Mouse (Mus musculus) lung, adult 2 months (tissue): ENCODE measurements around the gene Ankrd44. TPM values are rescaled to one million over a fixed set of nuclear protein-coding genes. Genes with fewer than 3 reads are reported as not detected.

Experiments used
- DNase-seq: peaks from one replicate; pipeline ENCODE4 v3.0.0; 2022
- H3K4me1 ChIP-seq: fragments of 200-500 bp; 2 replicates; pipeline ENCODE4 v1.6.1; 2011; ENCODE audit warnings: low read length; ENCODE audit not compliant: control insufficient read depth, insufficient read depth
- H3K4me3 ChIP-seq: fragments of 200-500 bp; replicated peaks from 2 replicates; pipeline ENCODE3; 2011; ENCODE audit warnings: low read depth, mild to moderate bottlenecking, control low read depth, low read length; ENCODE audit errors: extremely low read depth
- CTCF ChIP-seq: fragments of 200-500 bp; IDR thresholded peaks from 2 replicates; pipeline ENCODE4 v1.5.1; 2011; ENCODE audit warnings: mild to moderate bottlenecking, low read length, control low read depth; ENCODE audit not compliant: insufficient read depth
- POLR2A ChIP-seq: fragments of 200-500 bp; IDR thresholded peaks from 2 replicates; pipeline ENCODE4 v1.6.1; 2011; ENCODE audit warnings: low read depth, mild to moderate bottlenecking, control low read depth, low read length, borderline replicate concordance; ENCODE audit errors: extremely low read depth
- WGBS: fragments of 180-500 bp; shearing (Covaris S2); methylation state at CpG from one replicate; pipeline ENCODE4 v1.1.7; 2018; 5-methylcytosine and 5-hydroxymethylcytosine counted together
- polyA plus RNA-seq: library from polyadenylated mRNA; depleted of rRNA; stranded (reverse); fragments of >200 nt; gene quantifications from 2 replicates; pipeline ENCODE4 v1.2.3, GENCODE M21; 2012

The Ankrd44 gene
- polyA plus RNA-seq, 1 experiment: 67.3 TPM

GRCm38 (mm10) chr1:54640184-54640795 is 285.9 kb downstream of the Ankrd44 start:
- TF ChIP-seq POLR2A: no peak
- Histone ChIP-seq H3K4me3 (no peak overlapping the region), H3K4me1 (no peaks in the 10 kb centered on the region)
- DNase-seq: no peak
- 41% methylated on average over 5 of the region's 5 CpGs for WGBS

GRCm38 (mm10) chr1:54639506-54640078 is 286.6 kb downstream of the Ankrd44 start:
- no peaks in the 10 kb centered on the region for H3K4me1 ChIP-seq
- 77% methylated on average over 6 of the region's 6 CpGs for WGBS
- TF ChIP-seq POLR2A (no peak), CTCF (no peak)
- H3K4me3 ChIP-seq: no peak overlapping the region
- no peak for DNase-seq

GRCm38 (mm10) chr1:54639076-54639475 is 287.1 kb downstream of the Ankrd44 start:
- WGBS: 96% methylated on average over 2 of the region's 2 CpGs
- H3K4me3 ChIP-seq: no peak overlapping the region
- no peaks in the 10 kb centered on the region for H3K4me1 ChIP-seq
- TF ChIP-seq POLR2A (no peak), CTCF (no peak)
- no peak for DNase-seq

- TF ChIP-seq CTCF (no peak), POLR2A (no peak)
- WGBS: 90% methylated on average over 2 of the region's 2 CpGs
- H3K4me3 ChIP-seq: no peak overlapping the region
- H3K4me1 ChIP-seq: no peaks in the 10 kb centered on the region
- no peak for DNase-seq
Measured at GRCm38 (mm10) chr1:54637340-54637739, 288.8 kb downstream of the Ankrd44 start.

- 74% methylated on average over 1 of the region's 1 CpGs for WGBS
- DNase-seq: no peak
- Histone ChIP-seq H3K4me3 (no peak overlapping the region), H3K4me1 (no peaks in the 10 kb centered on the region)
- TF ChIP-seq POLR2A: no peak
- TF ChIP-seq CTCF: no peak
Measured at GRCm38 (mm10) chr1:54629106-54629505, 297.1 kb downstream of the Ankrd44 start.

- H3K4me3 ChIP-seq: no peak overlapping the region
- DNase-seq: no peak
- 62% methylated on average over 6 of the region's 6 CpGs for WGBS
- H3K4me1 ChIP-seq: no peaks in the 10 kb centered on the region
- TF ChIP-seq CTCF (no peak), POLR2A (no peak)
Measured at GRCm38 (mm10) chr1:54614963-54615362, 311.2 kb downstream of the Ankrd44 start.

GRCm38 (mm10) chr1:54612344-54612743 is 313.8 kb downstream of the Ankrd44 start:
- Histone ChIP-seq H3K4me1 (no peaks in the 10 kb centered on the region), H3K4me3 (no peak overlapping the region)
- DNase-seq: no peak
- no peak for TF ChIP-seq POLR2A
- no peak for TF ChIP-seq CTCF
- WGBS: 70% methylated on average over 6 of the region's 6 CpGs

GRCm38 (mm10) chr1:54611891-54612290 is 314.3 kb downstream of the Ankrd44 start:
- H3K4me1 ChIP-seq: no peaks in the 10 kb centered on the region
- no peak for DNase-seq
- WGBS: 44% methylated on average over 7 of the region's 7 CpGs
- no peak overlapping the region for H3K4me3 ChIP-seq
- TF ChIP-seq POLR2A: no peak
- no peak for TF ChIP-seq CTCF

- no peak for TF ChIP-seq POLR2A
- no peak for TF ChIP-seq CTCF
- Histone ChIP-seq H3K4me3 (no peak overlapping the region), H3K4me1 (no peaks in the 10 kb centered on the region)
- DNase-seq: no peak
- 75% methylated on average over 1 of the region's 1 CpGs for WGBS
Measured at GRCm38 (mm10) chr1:54606936-54607335, 319.3 kb downstream of the Ankrd44 start.

- TF ChIP-seq CTCF (no peak), POLR2A (no peak)
- DNase-seq: no peak
- Histone ChIP-seq H3K4me3 (no peak overlapping the region), H3K4me1 (no peaks in the 10 kb centered on the region)
- WGBS: 94% methylated on average over 9 of the region's 9 CpGs
Measured at GRCm38 (mm10) chr1:54601692-54602091, 324.5 kb downstream of the Ankrd44 start.

GRCm38 (mm10) chr1:54600275-54600674 is 325.9 kb downstream of the Ankrd44 start:
- TF ChIP-seq POLR2A (no peak), CTCF (no peak)
- WGBS: 65% methylated on average over 1 of the region's 1 CpGs
- no peak overlapping the region for H3K4me3 ChIP-seq
- H3K4me1 ChIP-seq: no peaks in the 10 kb centered on the region
- DNase-seq: no peak
